Mouse (Mus musculus): ENCODE measurements at regions not wholly inside any gene's neighbourhood (a gene's known extent, or its start where the extent isn't known, plus 50 kb on each side); places are given as distances from the start of the nearest gene placed in this dataset.

- no peak for ATAC-seq
- WGBS, result 72% methylated on average over 3 of the region's 3 CpGs
Measured at GRCm38 (mm10) chr6:117283616-117284015, 115.3 kb downstream of the Cxcl12 start.

GRCm38 (mm10) chr6:117284376-117285106, 116.2 kb downstream of the Cxcl12 start:
- ATAC-seq (no peak), DNase-seq (ENCODE audit: low spot score) (no peak)
- H3K36me3 ChIP-seq (ENCODE audit: insufficient read depth, low read length), result no peaks in the 10 kb centered on the region
- H3K9ac ChIP-seq (replicated peaks; ENCODE audit: low read depth), result no peak overlapping the region
- no peaks in the 10 kb centered on the region for H3K27me3 ChIP-seq (replicated peaks; ENCODE audit: insufficient read depth, low read length)
- TF ChIP-seq CTCF (IDR thresholded peaks at IDR 0.05) (no peak), EP300 (IDR thresholded peaks at IDR 0.05) (no peak)
- H3K27ac ChIP-seq (ENCODE audit: low read length), result no peak overlapping the region
- H3K9me3 ChIP-seq (ENCODE audit: low read length), result no peaks in the 10 kb centered on the region
- no peaks in the 10 kb centered on the region for H3K4me1 ChIP-seq (ENCODE audit: insufficient read depth, low read depth, low read length)
- no peak overlapping the region for H3K4me3 ChIP-seq (ENCODE audit: low read depth, low read length)
- no peak overlapping the region for H3K4me2 ChIP-seq (replicated peaks; ENCODE audit: low read depth, low read length)
- 66% methylated on average over 5 of the region's 5 CpGs for WGBS

More at GRCm38 (mm10) chr6:117283616-117284015, 115.3 kb downstream of the Cxcl12 start:
- Histone ChIP-seq H3K4me2 (replicated peaks; ENCODE audit: low read depth, low read length) (no peak overlapping the region), H3K36me3 (ENCODE audit: insufficient read depth, low read length) (no peaks in the 10 kb centered on the region), H3K4me3 (ENCODE audit: low read depth, low read length) (no peak overlapping the region), H3K9me3 (ENCODE audit: low read length) (no peaks in the 10 kb centered on the region), H3K9ac (replicated peaks; ENCODE audit: low read depth) (no peak overlapping the region), H3K27ac (ENCODE audit: low read length) (no peak overlapping the region), H3K27me3 (replicated peaks; ENCODE audit: insufficient read depth, low read length) (no peaks in the 10 kb centered on the region), H3K4me1 (ENCODE audit: insufficient read depth, low read depth, low read length) (no peaks in the 10 kb centered on the region)
- no peak for TF ChIP-seq CTCF (IDR thresholded peaks at IDR 0.05)
- TF ChIP-seq EP300 (IDR thresholded peaks at IDR 0.05), result no peak
- DNase-seq (ENCODE audit: low spot score), result no peak

- no peak for DNase-seq (ENCODE audit: low spot score)
- 74% methylated on average over 5 of the region's 5 CpGs for WGBS
- Histone ChIP-seq H3K36me3 (ENCODE audit: insufficient read depth, low read length) (no peaks in the 10 kb centered on the region), H3K9me3 (ENCODE audit: low read length) (no peaks in the 10 kb centered on the region), H3K27ac (ENCODE audit: low read length) (no peak overlapping the region), H3K4me1 (ENCODE audit: insufficient read depth, low read depth, low read length) (no peaks in the 10 kb centered on the region), H3K4me3 (ENCODE audit: low read depth, low read length) (no peak overlapping the region), H3K9ac (replicated peaks; ENCODE audit: low read depth) (no peak overlapping the region), H3K27me3 (replicated peaks; ENCODE audit: insufficient read depth, low read length) (no peaks in the 10 kb centered on the region), H3K4me2 (replicated peaks; ENCODE audit: low read depth, low read length) (no peak overlapping the region)
- no peak for TF ChIP-seq EP300 (IDR thresholded peaks at IDR 0.05)
- no peak for TF ChIP-seq CTCF (IDR thresholded peaks at IDR 0.05)
- no peak for ATAC-seq
Measured at GRCm38 (mm10) chr6:117287396-117287795, 119.1 kb downstream of the Cxcl12 start.

GRCm38 (mm10) chr6:117293780-117294465, 125.6 kb downstream of the Cxcl12 start:
- no peak overlapping the region for H3K9ac ChIP-seq (replicated peaks; ENCODE audit: low read depth)
- H3K4me3 ChIP-seq (ENCODE audit: low read depth, low read length), result no peak overlapping the region
- no peaks in the 10 kb centered on the region for H3K27me3 ChIP-seq (replicated peaks; ENCODE audit: insufficient read depth, low read length)
- TF ChIP-seq EP300 (IDR thresholded peaks at IDR 0.05), result no peak
- TF ChIP-seq CTCF (IDR thresholded peaks at IDR 0.05), result no peak
- DNase-seq (ENCODE audit: low spot score) (no peak), ATAC-seq (no peak)
- H3K9me3 ChIP-seq (ENCODE audit: low read length), result no peaks in the 10 kb centered on the region
- H3K4me1 ChIP-seq (ENCODE audit: insufficient read depth, low read depth, low read length), result no peaks in the 10 kb centered on the region
- no peak overlapping the region for H3K4me2 ChIP-seq (replicated peaks; ENCODE audit: low read depth, low read length)
- 40% methylated on average over 9 of the region's 9 CpGs for WGBS
- H3K36me3 ChIP-seq (ENCODE audit: insufficient read depth, low read length), result no peaks in the 10 kb centered on the region
- H3K27ac ChIP-seq (ENCODE audit: low read length), result no peak overlapping the region

GRCm38 (mm10) chr6:117297918-117298317, 129.6 kb downstream of the Cxcl12 start:
- ATAC-seq, result no peak
- Histone ChIP-seq H3K36me3 (ENCODE audit: insufficient read depth, low read length) (no peaks in the 10 kb centered on the region), H3K4me3 (ENCODE audit: low read depth, low read length) (no peak overlapping the region), H3K9ac (replicated peaks; ENCODE audit: low read depth) (no peak overlapping the region), H3K27ac (ENCODE audit: low read length) (no peak overlapping the region), H3K4me2 (replicated peaks; ENCODE audit: low read depth, low read length) (no peak overlapping the region), H3K4me1 (ENCODE audit: insufficient read depth, low read depth, low read length) (no peaks in the 10 kb centered on the region), H3K27me3 (replicated peaks; ENCODE audit: insufficient read depth, low read length) (no peaks in the 10 kb centered on the region), H3K9me3 (ENCODE audit: low read length) (no peaks in the 10 kb centered on the region)
- WGBS, result 51% methylated on average over 2 of the region's 2 CpGs
- no peak for TF ChIP-seq EP300 (IDR thresholded peaks at IDR 0.05)
- no peak for TF ChIP-seq CTCF (IDR thresholded peaks at IDR 0.05)
- no peak for DNase-seq (ENCODE audit: low spot score)

- DNase-seq (ENCODE audit: low spot score), result peak; percentile 64
- no peak overlapping the region for H3K4me3 ChIP-seq (ENCODE audit: low read depth, low read length)
- H3K4me2 ChIP-seq (replicated peaks; ENCODE audit: low read depth, low read length), result no peak overlapping the region
- H3K36me3 ChIP-seq (ENCODE audit: insufficient read depth, low read length), result no peaks in the 10 kb centered on the region
- peak; percentile 47; the same call in 1 of the 2 replicates for ATAC-seq
- no peaks in the 10 kb centered on the region for H3K9me3 ChIP-seq (ENCODE audit: low read length)
- H3K27ac ChIP-seq (ENCODE audit: low read length), result no peak overlapping the region
- no peak overlapping the region for H3K9ac ChIP-seq (replicated peaks; ENCODE audit: low read depth)
- TF ChIP-seq CTCF (IDR thresholded peaks at IDR 0.05), result no peak
- no peak for TF ChIP-seq EP300 (IDR thresholded peaks at IDR 0.05)
- no peaks in the 10 kb centered on the region for H3K4me1 ChIP-seq (ENCODE audit: insufficient read depth, low read depth, low read length)
- no peaks in the 10 kb centered on the region for H3K27me3 ChIP-seq (replicated peaks; ENCODE audit: insufficient read depth, low read length)
- WGBS, result 37% methylated on average over 7 of the region's 7 CpGs
Measured at GRCm38 (mm10) chr6:117299503-117300288, 131.4 kb downstream of the Cxcl12 start.

Data from lung, postnatal 0 days (tissue).